ENCODE assay signal across 17 mouse cellular contexts in genomic region chr10:111813736-111814135, GRCm38 (mm10).
DNase-seq lines count a peak whose midpoint lies in the region; ATAC-seq lines count a peak whose summit lies in the region.
"Had no signal": no experiment of that assay in that cellular context is flagged by ENCODE, and none has a peak within 500 bp of the region (broad histone marks: within the 10 kb centered on the region; RNA-seq: fewer than 3 reads in every experiment).

No protein-coding gene starts in this region.

- no peaks in the 10 kb centered on the region for H3K36me3 ChIP-seq in heart, embryonic 12.5 days
- H3K36me3 ChIP-seq in forebrain, embryonic 14.5 days (ENCODE audit: control insufficient read depth, insufficient read depth, low read length): no peaks in the 10 kb centered on the region

- H3K27ac ChIP-seq in heart, embryonic 12.5 days (ENCODE audit: poor library complexity, severe bottlenecking): no peak overlapping the region
- no peak overlapping the region for H3K27ac ChIP-seq in forebrain, embryonic 14.5 days (ENCODE audit: low read depth, low read length)

- H3K4me3 ChIP-seq in heart, embryonic 12.5 days: no peak overlapping the region
- H3K4me3 ChIP-seq in forebrain, embryonic 14.5 days (ENCODE audit: low read depth, low read length): no peak overlapping the region

- H3K4me2 ChIP-seq in heart, embryonic 12.5 days: no peak overlapping the region
- H3K4me2 ChIP-seq in forebrain, embryonic 14.5 days (ENCODE audit: low read length): no peak overlapping the region
- H3K4me2 ChIP-seq: midbrain, embryonic 11.5 days had no signal

- H3K9ac ChIP-seq in heart, embryonic 12.5 days: no peak overlapping the region
- H3K9ac ChIP-seq in forebrain, embryonic 14.5 days (ENCODE audit: low read length): no peak overlapping the region

- H3K27me3 ChIP-seq in heart, embryonic 12.5 days (replicated peaks): no peaks in the 10 kb centered on the region
- H3K27me3 ChIP-seq in forebrain, embryonic 14.5 days (replicated peaks; ENCODE audit: control insufficient read depth, insufficient read depth, low read length): no peaks in the 10 kb centered on the region
- H3K27me3 ChIP-seq: CH12.LX had no signal

- peak; percentile 39 to 63 for DNase-seq in heart, adult 18-20 months
- peak; percentile 92 for DNase-seq in NIH3T3 (ENCODE audit: low read depth)
- DNase-seq in gastrocnemius, adult 8-10 months (ENCODE audit: low spot score in 2 of 2): peak; percentile 21 to 31
- DNase-seq in skeletal muscle tissue, adult 2 months (ENCODE audit: low read depth, low spot score): peak; percentile 77
- DNase-seq in forebrain, embryonic 14.5 days (ENCODE audit: low spot score): no peak
- no peak for DNase-seq in left cerebral cortex, postnatal 36 days (ENCODE audit: low spot score in 2 of 2)
- DNase-seq: cerebellum, adult 9-10 months; kidney, adult 18-20 months; kidney, postnatal 25 days; layer of hippocampus, adult 9-11 months; lung, postnatal 36 days; thymus, postnatal 4 days had no signal

- H3K4me1 ChIP-seq in heart, embryonic 12.5 days (replicated peaks): no peaks in the 10 kb centered on the region
- H3K4me1 ChIP-seq in forebrain, embryonic 14.5 days (ENCODE audit: control insufficient read depth, insufficient read depth, low read length): no peaks in the 10 kb centered on the region

- no peak for ATAC-seq in heart, embryonic 12.5 days (ENCODE audit: insufficient number of reproducible peaks, low FRiP score)
- ATAC-seq in forebrain, embryonic 14.5 days: no peak
- ATAC-seq: activated CD4-positive, CD25-positive, alpha-beta regulatory T cell, adult 4 months; hindbrain, embryonic 16.5 days had no signal

- 86% methylated on average over 4 of the region's 4 CpGs for WGBS in heart, embryonic 12.5 days
- WGBS in forebrain, embryonic 14.5 days: 90% methylated on average over 4 of the region's 4 CpGs

- no peaks in the 10 kb centered on the region for H3K9me3 ChIP-seq in heart, embryonic 12.5 days (replicated peaks)
- 0 out of 2 replicates have a peak, but pooled peaks cover 3% of the 10 kb centered on the region for H3K9me3 ChIP-seq in forebrain, embryonic 14.5 days (replicated peaks; ENCODE audit: control insufficient read depth, low read length)

- intact Hi-C loops in left cerebral cortex, postnatal 36 days (cut with DNase I): no loop called here

Comparison
In these comparisons a context has a peak if more than half of its experiments do, and no peak if none do; other contexts are left out.
1. DNase-seq: peak in heart, adult 18-20 months (2 of 2), NIH3T3 (single experiment), gastrocnemius, adult 8-10 months (2 of 2) and skeletal muscle tissue, adult 2 months (single experiment); none in forebrain, embryonic 14.5 days (single experiment) and left cerebral cortex, postnatal 36 days (0 of 2).